Mouse (Mus musculus) liver, adult 2 months (tissue): ENCODE measurements around the gene Kif1c.

Experiments
- CTCF ChIP-seq: fragments of 200-500 bp; IDR thresholded peaks from 2 replicates; pipeline ENCODE4 v1.5.1; 2011; ENCODE audit warnings: low read depth, low read length, control low read depth
- POLR2A ChIP-seq: fragments of 200-500 bp; IDR thresholded peaks from 2 replicates; pipeline ENCODE4 v1.6.1; 2011; ENCODE audit warnings: low read length, control low read depth; ENCODE audit not compliant: insufficient read depth; ENCODE audit errors: extremely low read depth

DNA sequence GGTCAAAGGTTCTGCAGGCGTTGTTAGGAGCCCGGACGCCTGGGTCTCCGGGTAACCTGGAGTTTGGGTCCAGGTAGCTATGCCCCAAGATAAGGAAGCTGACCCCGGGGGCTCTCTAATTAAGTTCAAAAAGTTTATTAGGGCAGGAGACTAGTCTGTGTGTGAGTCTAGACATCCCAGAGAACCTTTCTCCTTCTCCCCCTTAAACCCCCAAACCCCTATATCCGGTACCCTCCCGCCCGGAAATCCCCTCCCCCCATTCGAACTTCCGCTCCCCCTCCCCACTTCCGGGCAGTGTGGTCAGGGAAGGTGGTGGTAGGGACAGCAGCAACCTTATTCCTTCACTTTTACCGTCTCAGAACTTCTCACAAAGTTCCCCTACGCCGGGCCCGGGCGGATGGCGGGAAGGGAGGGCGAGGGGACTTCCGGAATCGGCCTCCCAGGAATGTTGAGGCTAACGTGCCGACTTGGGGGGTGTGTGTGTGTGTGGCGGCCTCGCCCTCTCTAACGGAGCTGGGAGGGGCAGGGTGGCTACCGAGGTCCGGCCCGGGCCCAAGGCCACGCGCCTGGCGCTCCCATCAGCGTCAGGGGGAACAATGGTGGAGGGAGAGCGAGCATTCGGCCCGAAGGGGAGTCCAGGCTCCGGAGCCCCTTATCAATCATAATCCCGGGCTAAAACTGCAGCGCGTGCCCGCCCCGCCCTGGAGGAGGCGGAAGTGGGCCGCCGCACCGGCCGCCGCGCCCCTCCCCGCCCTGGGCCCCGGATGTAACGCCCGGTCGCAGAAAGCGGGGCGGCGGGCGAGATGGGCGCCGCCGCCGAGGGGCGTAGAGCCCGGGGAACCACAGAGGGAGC is 46.8 kb upstream of the Kif1c start:
- TF ChIP-seq CTCF (no peak), POLR2A (no peak)
